Mouse (Mus musculus) liver, postnatal 0 days (tissue): ENCODE measurements around the gene Gpx7. TPM values are rescaled to one million over a fixed set of nuclear protein-coding genes. Genes with fewer than 3 reads are reported as not detected.
A peak's percentile ranks its signal among the peaks of the same experiment; 100 is the strongest.

Source experiments
- ATAC-seq: fragments of 200-750 bp; cut with Nextera tagmentation; 2 replicates; pipeline ENCODE4 v1.8.0; 2017; ENCODE audit warnings: mild to moderate bottlenecking, moderate library complexity
- DNase-seq: peaks from one replicate; pipeline ENCODE4 v3.0.0-alpha.2; 2016
- H3K27ac ChIP-seq: fragments of 300-500 bp; sonication (generic); 2 replicates; pipeline ENCODE4 v1.5.1; 2014; ENCODE audit warnings: antibody characterized with exemption, moderate library complexity, mild to moderate bottlenecking, low read depth
- H3K27me3 ChIP-seq: fragments of 300-500 bp; sonication (generic); 2 replicates; pipeline ENCODE4 v1.6.1; 2014; ENCODE audit warnings: low read length, control low read depth, mixed read lengths; ENCODE audit not compliant: insufficient read depth
- H3K36me3 ChIP-seq: fragments of 300-500 bp; sonication (generic); replicated peaks from 2 replicates; pipeline ENCODE4 v1.6.1; 2014; ENCODE audit warnings: mild to moderate bottlenecking, control low read depth, low read length, moderate library complexity, mixed read lengths; ENCODE audit not compliant: insufficient read depth
- H3K4me1 ChIP-seq: fragments of 300-500 bp; sonication (generic); 2 replicates; pipeline ENCODE4 v1.6.1; 2014; ENCODE audit warnings: antibody characterized with exemption, mild to moderate bottlenecking, control low read depth; ENCODE audit not compliant: insufficient read depth
- H3K4me2 ChIP-seq: fragments of 300-500 bp; sonication (generic); 2 replicates; pipeline ENCODE4 v1.6.1; 2014; ENCODE audit warnings: low read depth, mild to moderate bottlenecking, low read length, moderate library complexity, mixed read lengths
- H3K4me3 ChIP-seq: fragments of 300-500 bp; sonication (generic); 2 replicates; pipeline ENCODE4 v1.5.1; 2014; ENCODE audit warnings: low read depth, low read length
- H3K9ac ChIP-seq: fragments of 300-500 bp; sonication (generic); replicated peaks from 2 replicates; pipeline ENCODE4 v1.6.1; 2014; ENCODE audit warnings: mild to moderate bottlenecking, moderate library complexity
- H3K9me3 ChIP-seq: fragments of 300-500 bp; sonication (generic); 2 replicates; pipeline ENCODE4 v1.6.1; 2016; ENCODE audit warnings: mild to moderate bottlenecking, control low read depth, low read length, mixed read lengths
- CTCF ChIP-seq: sonication (generic); IDR thresholded peaks from 2 replicates; pipeline ENCODE4 v1.5.1; 2016; ENCODE audit warnings: antibody characterized with exemption, low read depth
- EP300 ChIP-seq: IDR thresholded peaks from 2 replicates; pipeline ENCODE4 v1.6.1; 2016; ENCODE audit warnings: antibody characterized with exemption, low read depth, mild to moderate bottlenecking
- WGBS: fragments of 180-500 bp; shearing (Covaris S2); extraction: QIAGEN DNeasy Blood & Tissue Kit; methylation state at CpG from one replicate; pipeline ENCODE4 v1.1.7; 2014; ENCODE audit not compliant: insufficient replicate concordance; 5-methylcytosine and 5-hydroxymethylcytosine counted together
- polyA plus RNA-seq: library from polyadenylated mRNA; unstranded; fragments of >200 nt; fragmentation: Nextera tagmentation; extraction: Ambion mirVana; gene quantifications from 2 replicates; pipeline ENCODE4 v1.2.1, GENCODE M21; 2015

Gene Gpx7
- polyA plus RNA-seq, 1 experiment from 2014 or later: 15.6 TPM

- no peak overlapping the region for H3K27ac ChIP-seq
- H3K9ac ChIP-seq: no peak overlapping the region
- H3K27me3 ChIP-seq: 0 out of 2 replicates have a peak, but pooled peaks cover under 1% of the 10 kb centered on the region
- WGBS: 81% methylated on average over 10 of the region's 10 CpGs
- H3K4me1 ChIP-seq: no peaks in the 10 kb centered on the region
- H3K4me3 ChIP-seq: no peak overlapping the region
- H3K9me3 ChIP-seq: no peaks in the 10 kb centered on the region
- no peak for DNase-seq
- peak; percentile 66 for ATAC-seq
- no peak for TF ChIP-seq EP300
- no peak for TF ChIP-seq CTCF
- H3K4me2 ChIP-seq: no peak overlapping the region
- H3K36me3 ChIP-seq: no peaks in the 10 kb centered on the region
Observed at GRCm38 (mm10) chr4:108400395-108400794, 6.4 kb downstream of the Gpx7 start.

DNA sequence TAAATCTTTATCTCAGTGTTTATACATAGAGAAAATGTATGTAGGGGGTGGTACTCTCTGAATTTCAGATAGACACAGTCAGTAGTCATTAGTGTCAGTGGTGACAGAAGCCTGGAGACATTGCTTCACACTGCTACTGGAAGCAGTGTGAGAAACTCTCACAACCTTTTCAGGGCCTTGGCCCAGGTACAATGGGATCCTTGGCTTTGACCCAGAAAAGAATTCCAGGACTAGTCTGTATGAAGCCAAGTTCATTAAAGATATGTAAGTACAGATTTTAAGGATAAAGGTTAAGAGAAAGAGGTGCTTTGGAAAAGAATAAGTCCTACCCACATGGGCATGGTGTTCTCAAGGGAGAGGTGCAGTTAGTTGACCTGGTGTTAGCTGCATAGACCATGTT, 12.5 kb downstream of the Gpx7 start:
- Histone ChIP-seq H3K9me3 (no peaks in the 10 kb centered on the region), H3K27me3 (no peaks in the 10 kb centered on the region), H3K4me3 (no peak overlapping the region), H3K36me3 (no peaks in the 10 kb centered on the region), H3K4me1 (peaks cover 7% of the 10 kb centered on the region; the same call in 1 of the 2 replicates), H3K4me2 (no peak overlapping the region), H3K27ac (no peak overlapping the region), H3K9ac (no peak overlapping the region)
- TF ChIP-seq EP300 (no peak), CTCF (no peak)
- DNase-seq (no peak), ATAC-seq (no peak)

DNA sequence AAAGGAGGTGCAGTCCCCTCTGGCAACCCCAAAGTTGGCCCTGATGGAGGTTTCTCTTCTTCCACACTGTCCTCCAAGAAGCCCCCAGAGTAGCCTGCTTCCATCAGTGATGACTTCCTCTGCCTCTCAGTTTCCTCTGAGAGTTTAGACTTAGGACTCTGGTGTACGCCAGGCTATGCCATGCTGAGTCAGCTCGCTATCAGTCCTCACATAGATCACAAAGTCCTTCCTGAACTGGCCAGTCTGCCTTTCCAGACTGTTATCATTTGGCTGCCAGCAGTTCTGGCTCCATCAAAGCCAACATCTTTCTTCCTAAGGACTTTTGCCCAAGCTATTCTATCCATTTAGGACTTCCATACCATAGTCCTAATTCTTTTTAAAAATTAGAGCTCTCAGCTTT, 14.2 kb downstream of the Gpx7 start:
- H3K9me3 ChIP-seq: no peaks in the 10 kb centered on the region
- DNase-seq (no peak), ATAC-seq (no peak)
- H3K36me3 ChIP-seq: no peaks in the 10 kb centered on the region
- no peak overlapping the region for H3K4me3 ChIP-seq
- peaks cover 10% of the 10 kb centered on the region for H3K4me1 ChIP-seq
- no peaks in the 10 kb centered on the region for H3K27me3 ChIP-seq
- TF ChIP-seq CTCF (no peak), EP300 (no peak)
- H3K4me2 ChIP-seq: no peak overlapping the region
- H3K9ac ChIP-seq: no peak overlapping the region
- no peak overlapping the region for H3K27ac ChIP-seq
- 9% methylated on average over 2 of the region's 2 CpGs for WGBS

GRCm38 (mm10) chr4:108391124-108391523, 15.6 kb downstream of the Gpx7 start:
- no peaks in the 10 kb centered on the region for H3K9me3 ChIP-seq
- H3K4me2 ChIP-seq: no peak overlapping the region
- TF ChIP-seq EP300 (no peak), CTCF (no peak)
- H3K4me3 ChIP-seq: no peak overlapping the region
- no peaks in the 10 kb centered on the region for H3K27me3 ChIP-seq
- no peak overlapping the region for H3K9ac ChIP-seq
- WGBS: 56% methylated on average over 5 of the region's 5 CpGs
- ATAC-seq: no peak
- H3K27ac ChIP-seq: no peak overlapping the region
- DNase-seq: no peak
- peaks cover 11% of the 10 kb centered on the region for H3K4me1 ChIP-seq
- H3K36me3 ChIP-seq: no peaks in the 10 kb centered on the region

GRCm38 (mm10) chr4:108388741-108389140, 18.0 kb downstream of the Gpx7 start:
- ATAC-seq (no peak), DNase-seq (no peak)
- 78% methylated on average over 3 of the region's 3 CpGs for WGBS
- H3K4me2 ChIP-seq: no peak overlapping the region
- H3K27ac ChIP-seq: no peak overlapping the region
- peaks cover 11% of the 10 kb centered on the region for H3K4me1 ChIP-seq
- no peak for TF ChIP-seq CTCF
- H3K27me3 ChIP-seq: peaks cover 4% of the 10 kb centered on the region
- H3K4me3 ChIP-seq: no peak overlapping the region
- H3K9ac ChIP-seq: no peak overlapping the region
- H3K9me3 ChIP-seq: no peaks in the 10 kb centered on the region
- no peaks in the 10 kb centered on the region for H3K36me3 ChIP-seq

DNA sequence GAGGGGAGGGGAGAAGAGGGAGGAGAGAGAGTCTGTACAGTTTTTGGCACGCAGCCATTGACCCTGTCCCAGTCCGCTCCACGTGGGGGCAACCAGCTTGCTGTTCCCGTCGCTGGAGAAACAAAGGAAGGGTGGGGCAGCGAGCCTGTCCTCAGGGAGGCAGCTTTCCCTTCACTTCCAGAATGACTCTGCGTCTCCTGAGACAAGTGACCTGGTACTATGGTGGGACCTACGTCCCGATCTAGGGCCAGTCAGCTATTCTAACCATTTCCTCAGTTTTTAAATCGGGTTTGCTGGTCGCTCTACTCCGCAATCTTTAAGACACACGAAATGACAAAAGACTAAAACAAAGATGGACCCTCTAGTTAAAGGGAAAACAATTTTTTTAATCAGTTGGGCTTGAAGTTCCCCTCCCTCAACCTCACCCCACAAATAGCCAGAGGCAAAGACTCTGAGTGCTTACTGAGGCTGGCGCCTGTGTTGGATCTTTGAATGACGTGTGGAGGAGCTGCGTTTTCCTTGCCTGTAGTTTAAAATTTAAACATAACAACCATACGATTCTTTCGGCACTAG, 19.0 kb downstream of the Gpx7 start:
- TF ChIP-seq CTCF (peak; percentile 20; the same call in 1 of the 2 replicates), EP300 (no peak)
- WGBS: 4% methylated on average over 18 of the region's 18 CpGs
- H3K9ac ChIP-seq: peak overlapping the region; percentile 55
- no peak overlapping the region for H3K27ac ChIP-seq
- peak; percentile 69 for DNase-seq
- H3K4me2 ChIP-seq: peak overlapping the region; percentile 71
- no peaks in the 10 kb centered on the region for H3K9me3 ChIP-seq
- peak overlapping the region; percentile 35 for H3K4me3 ChIP-seq
- H3K36me3 ChIP-seq: no peaks in the 10 kb centered on the region
- H3K4me1 ChIP-seq: peaks cover 14% of the 10 kb centered on the region
- H3K27me3 ChIP-seq: peaks cover 10% of the 10 kb centered on the region
- peak; percentile 47; the same call in 1 of the 2 replicates for ATAC-seq

GRCm38 (mm10) chr4:108387106-108387505, 19.7 kb downstream of the Gpx7 start:
- Histone ChIP-seq H3K4me1 (peaks cover 14% of the 10 kb centered on the region), H3K27me3 (peaks cover 15% of the 10 kb centered on the region), H3K36me3 (no peaks in the 10 kb centered on the region), H3K4me3 (no peak overlapping the region), H3K9me3 (no peaks in the 10 kb centered on the region), H3K9ac (no peak overlapping the region), H3K4me2 (peak overlapping the region; percentile 71), H3K27ac (no peak overlapping the region)
- TF ChIP-seq EP300 (no peak), CTCF (no peak)
- DNase-seq (no peak), ATAC-seq (no peak)
- 47% methylated on average over 4 of the region's 4 CpGs for WGBS
